Mouse (Mus musculus): ENCODE results near the gene 4933411K16Rik. TPM values are rescaled to one million over a fixed set of nuclear protein-coding genes. Genes with fewer than 3 reads are reported as not detected.

The 4933411K16Rik gene
- polyA plus RNA-seq, 1 experiment from 2014 or later: not detected

DNA sequence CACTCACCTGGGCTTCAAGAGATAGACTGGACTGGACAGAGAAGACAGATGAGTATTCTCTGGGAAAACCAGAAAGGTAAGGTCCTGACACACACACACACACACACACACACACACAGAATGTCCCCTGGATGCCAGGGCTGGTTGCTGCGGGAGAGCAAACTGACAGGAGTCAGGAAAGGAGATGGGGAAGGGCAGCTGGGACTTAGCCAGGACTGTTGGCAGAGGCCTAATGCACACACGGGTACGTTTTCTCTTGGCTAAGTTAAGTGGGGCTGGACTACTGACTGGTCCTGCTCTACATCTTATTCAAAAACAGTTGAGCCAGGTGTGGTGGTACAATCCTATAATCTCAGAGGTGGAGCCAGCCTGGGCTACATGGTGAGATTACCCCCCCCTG, 15.7 kb upstream of the 4933411K16Rik start:
- Histone ChIP-seq H3K4me2 (replicated peaks) (no peak overlapping the region), H3K36me3 (peaks cover 7% of the 10 kb centered on the region; the same call in 1 of the 2 replicates), H3K27ac (no peak overlapping the region), H3K9ac (no peak overlapping the region), H3K9me3 (no peaks in the 10 kb centered on the region), H3K4me3 (no peak overlapping the region), H3K27me3 (replicated peaks) (peaks cover 5% of the 10 kb centered on the region), H3K4me1 (0 out of 2 replicates have a peak, but pooled peaks cover 16% of the 10 kb centered on the region)
- 80% methylated on average over 3 of the region's 3 CpGs for WGBS
- no peak for ATAC-seq (ENCODE audit: low FRiP score, low read depth)

GRCm38 (mm10) chr19:42037167-42037702, 14.8 kb upstream of the 4933411K16Rik start:
- peaks cover 7% of the 10 kb centered on the region; the same call in 1 of the 2 replicates for H3K36me3 ChIP-seq
- 0 out of 2 replicates have a peak, but pooled peaks cover 16% of the 10 kb centered on the region for H3K4me1 ChIP-seq
- ATAC-seq (ENCODE audit: low FRiP score, low read depth): no peak
- H3K27me3 ChIP-seq (replicated peaks): peaks cover 5% of the 10 kb centered on the region
- H3K4me2 ChIP-seq (replicated peaks): no peak overlapping the region
- H3K9me3 ChIP-seq: no peaks in the 10 kb centered on the region
- H3K9ac ChIP-seq: no peak overlapping the region
- no peak overlapping the region for H3K27ac ChIP-seq
- WGBS: 83% methylated on average over 11 of the region's 11 CpGs
- H3K4me3 ChIP-seq: no peak overlapping the region

DNA sequence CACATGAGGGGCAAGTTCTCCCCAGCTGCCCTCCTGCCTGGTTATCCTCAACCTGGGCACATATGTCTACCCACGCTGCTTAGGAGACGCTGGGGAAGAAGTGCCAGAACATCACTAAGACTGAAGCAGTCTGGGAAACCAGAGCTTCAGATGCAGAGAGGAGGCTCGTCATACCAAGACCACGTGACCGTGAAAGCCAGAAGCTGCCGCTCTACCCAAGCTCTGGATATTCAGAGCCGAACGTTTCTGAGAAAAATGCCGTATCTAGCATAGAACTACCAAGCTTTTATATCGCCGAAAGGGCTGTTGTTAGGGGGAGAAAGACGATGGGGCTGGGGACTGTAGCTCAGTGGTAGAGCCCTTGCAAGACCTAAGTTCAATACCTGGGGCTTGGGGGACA, 13.7 kb upstream of the 4933411K16Rik start:
- ATAC-seq (ENCODE audit: low FRiP score, low read depth): no peak
- 0 out of 2 replicates have a peak, but pooled peaks cover 16% of the 10 kb centered on the region for H3K4me1 ChIP-seq
- H3K27ac ChIP-seq: no peak overlapping the region
- peaks cover 5% of the 10 kb centered on the region for H3K27me3 ChIP-seq (replicated peaks)
- H3K4me2 ChIP-seq (replicated peaks): no peak overlapping the region
- H3K36me3 ChIP-seq: peaks cover 7% of the 10 kb centered on the region; the same call in 1 of the 2 replicates
- H3K9me3 ChIP-seq: no peaks in the 10 kb centered on the region
- WGBS: 93% methylated on average over 12 of the region's 12 CpGs
- H3K4me3 ChIP-seq: no peak overlapping the region
- H3K9ac ChIP-seq: no peak overlapping the region

DNA sequence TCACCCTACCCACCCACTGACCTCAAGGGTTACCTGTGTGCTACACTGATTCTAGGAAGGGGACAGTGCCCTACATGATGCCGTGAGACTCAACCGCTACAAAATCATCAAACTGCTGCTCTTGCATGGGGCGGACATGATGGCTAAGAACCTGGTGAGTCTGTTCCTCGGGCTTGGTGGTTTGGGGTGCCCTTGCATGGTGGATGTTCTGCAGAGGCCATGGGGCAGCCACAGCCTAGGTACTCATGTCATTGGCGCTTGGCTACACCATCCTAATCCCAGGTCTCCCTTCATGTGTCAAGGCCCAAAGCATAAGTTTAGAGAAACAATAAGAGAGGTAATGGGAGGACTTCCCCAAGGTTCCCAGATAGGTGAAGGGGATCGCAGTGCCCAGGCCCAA, 8.1 kb upstream of the 4933411K16Rik start:
- WGBS: 93% methylated on average over 6 of the region's 6 CpGs
- no peak for ATAC-seq (ENCODE audit: low FRiP score, low read depth)

DNA sequence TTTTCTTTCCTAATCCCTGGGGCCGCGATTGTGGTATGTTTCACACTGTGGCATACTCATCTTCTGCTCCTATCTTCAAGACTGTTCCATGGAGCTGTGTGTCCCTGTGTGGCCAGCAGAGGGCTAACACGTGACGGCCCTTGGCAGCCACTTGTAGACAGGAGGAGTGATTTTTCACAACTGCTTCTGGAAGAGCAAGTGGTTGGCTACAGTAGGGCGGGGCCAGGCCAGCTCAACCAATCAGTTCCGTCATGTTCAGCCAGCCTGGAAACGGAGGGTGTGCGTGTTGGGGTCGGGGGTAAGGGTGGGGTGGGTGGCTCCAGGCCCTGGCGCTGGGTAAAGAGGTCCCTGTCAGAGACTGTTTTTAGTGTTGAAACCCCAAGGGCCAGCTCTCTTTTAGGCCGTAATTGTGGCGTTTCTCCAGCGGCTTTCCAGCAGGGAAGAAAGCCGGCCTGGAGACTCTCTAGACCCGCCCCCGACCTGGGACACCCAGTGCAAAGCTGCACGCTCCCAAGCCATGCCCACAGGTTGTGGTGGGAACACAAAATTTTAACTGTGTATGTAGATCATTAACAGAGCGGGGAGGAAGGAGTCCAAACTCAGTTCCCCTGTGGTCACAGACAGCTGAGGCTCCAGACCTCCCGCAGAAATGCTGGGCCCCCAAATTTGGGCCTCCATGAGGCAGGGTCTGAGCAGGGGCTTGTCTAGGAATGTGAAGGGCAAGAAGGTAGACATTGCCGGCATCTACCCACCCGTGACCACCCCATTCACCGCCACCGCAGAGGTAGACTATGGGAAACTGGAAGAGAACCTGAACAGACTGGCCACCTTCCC, 6.6 kb upstream of the 4933411K16Rik start, which contains the start of gene Hoga1:
Gene Hoga1, plus strand, starts transcription at position 342 of the 834 bp plus-strand sequence.
- no peak within 1 kb of the TSS for H3K27ac ChIP-seq
- H3K4me3 ChIP-seq: peak within 1 kb of the TSS; percentile 24
- peaks cover 2% of the 10 kb centered on the region; the same call in 1 of the 2 replicates for H3K27me3 ChIP-seq (replicated peaks)
- H3K9ac ChIP-seq: no peak within 1 kb of the TSS
- H3K9me3 ChIP-seq: no peaks in the 10 kb centered on the region
- 24% methylated on average over 23 of the region's 23 CpGs for WGBS
- H3K4me2 ChIP-seq (replicated peaks): peak within 1 kb of the TSS; percentile 54
- ATAC-seq (ENCODE audit: low FRiP score, low read depth): peak; percentile 76
- no peaks in the 10 kb centered on the region for H3K36me3 ChIP-seq
- no peaks in the 10 kb centered on the region for H3K4me1 ChIP-seq

More for the DNA sequence above, 8.1 kb upstream of the 4933411K16Rik start:
- H3K9me3 ChIP-seq: no peaks in the 10 kb centered on the region
- H3K4me2 ChIP-seq (replicated peaks): no peak overlapping the region
- H3K36me3 ChIP-seq: no peaks in the 10 kb centered on the region
- no peaks in the 10 kb centered on the region for H3K4me1 ChIP-seq
- H3K9ac ChIP-seq: no peak overlapping the region
- peaks cover 5% of the 10 kb centered on the region for H3K27me3 ChIP-seq (replicated peaks)
- no peak overlapping the region for H3K4me3 ChIP-seq
- H3K27ac ChIP-seq: no peak overlapping the region

DNA sequence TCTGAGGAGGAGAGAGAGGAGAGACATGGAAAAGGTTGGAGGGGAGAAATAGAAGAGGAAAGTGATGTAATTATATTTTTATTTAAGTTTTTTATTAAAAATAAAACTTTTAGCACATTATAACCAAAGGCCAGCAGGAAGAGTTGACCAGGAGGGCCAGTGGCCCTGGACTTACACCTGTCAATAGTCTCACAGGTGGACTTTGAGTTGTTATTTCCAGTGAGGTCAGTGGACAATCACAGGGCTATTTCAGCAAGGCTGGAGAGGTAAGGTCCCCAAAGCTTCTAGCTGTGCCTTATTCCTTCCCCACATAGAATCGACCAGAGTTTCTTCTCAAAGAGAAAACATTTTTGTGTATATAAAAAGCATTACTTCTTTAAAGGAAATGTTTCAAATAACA, 1.8 kb upstream of the 4933411K16Rik start:
- Histone ChIP-seq H3K27me3 (replicated peaks) (no peaks in the 10 kb centered on the region), H3K9me3 (no peaks in the 10 kb centered on the region), H3K36me3 (no peaks in the 10 kb centered on the region), H3K9ac (no peak overlapping the region), H3K4me1 (no peaks in the 10 kb centered on the region), H3K4me3 (no peak overlapping the region), H3K27ac (no peak overlapping the region), H3K4me2 (replicated peaks) (no peak overlapping the region)
- 82% methylated on average over 1 of the region's 1 CpGs for whole genome bisulfite sequencing
- ATAC-seq (ENCODE audit: low FRiP score, low read depth): no peak

- no peaks in the 10 kb centered on the region for H3K27me3 ChIP-seq (replicated peaks)
- 84% methylated on average over 3 of the region's 3 CpGs for WGBS
- H3K36me3 ChIP-seq: no peaks in the 10 kb centered on the region
- H3K9me3 ChIP-seq: no peaks in the 10 kb centered on the region
- H3K27ac ChIP-seq: no peak overlapping the region
- no peak overlapping the region for H3K4me3 ChIP-seq
- ATAC-seq (ENCODE audit: low FRiP score, low read depth): no peak
- no peak overlapping the region for H3K9ac ChIP-seq
- H3K4me2 ChIP-seq (replicated peaks): no peak overlapping the region
- H3K4me1 ChIP-seq: no peaks in the 10 kb centered on the region
These were observed 697 bp upstream of the 4933411K16Rik start for GRCm38 (mm10) chr19:42051351-42051750.

DNA sequence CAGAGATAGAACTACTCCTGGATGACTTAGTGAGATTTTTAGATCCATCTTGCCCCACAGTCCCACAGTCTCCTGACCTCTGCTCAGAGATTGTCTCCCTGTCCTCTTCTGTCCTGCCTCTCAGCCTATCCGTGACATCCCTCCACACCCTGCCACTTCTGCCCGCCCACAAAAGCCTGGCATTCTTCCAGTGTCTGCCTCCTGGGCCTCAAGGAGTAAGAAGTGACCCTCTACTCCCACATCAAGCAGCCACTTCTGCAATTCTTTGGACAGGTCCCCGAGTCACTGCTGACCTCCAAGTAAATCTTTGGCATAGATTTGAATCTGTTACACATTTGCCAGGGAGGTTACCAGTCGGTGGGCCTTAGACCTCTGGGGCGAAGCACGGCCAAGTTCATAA, 2.2 kb downstream of the 4933411K16Rik start:
- 87% methylated on average over 6 of the region's 6 CpGs for WGBS
- Histone ChIP-seq H3K4me3 (no peak overlapping the region), H3K36me3 (no peaks in the 10 kb centered on the region), H3K4me2 (replicated peaks) (no peak overlapping the region), H3K27me3 (replicated peaks) (no peaks in the 10 kb centered on the region), H3K27ac (no peak overlapping the region), H3K9ac (no peak overlapping the region), H3K4me1 (no peaks in the 10 kb centered on the region), H3K9me3 (no peaks in the 10 kb centered on the region)
- ATAC-seq (ENCODE audit: low FRiP score, low read depth): no peak

DNA sequence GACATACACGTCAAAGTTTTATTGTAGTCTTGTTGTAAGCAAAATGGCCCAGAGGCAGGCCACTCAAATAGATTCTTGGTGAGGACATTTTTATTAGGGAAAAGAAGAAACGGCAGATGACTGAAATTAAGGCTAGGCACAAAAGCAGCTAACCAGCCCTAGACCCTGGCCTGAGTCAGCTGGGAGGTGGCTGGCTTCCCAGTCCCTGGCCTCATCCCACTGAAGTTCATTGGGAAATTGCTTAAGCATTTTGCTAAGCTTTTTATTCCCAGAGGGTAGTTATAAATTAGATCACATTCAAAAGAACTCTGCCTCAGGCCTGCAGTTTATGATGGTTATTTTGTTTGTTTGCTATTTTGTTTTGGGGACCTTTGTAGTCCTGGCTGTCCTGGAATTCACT, 3.8 kb downstream of the 4933411K16Rik start:
- Histone ChIP-seq H3K27ac (no peak overlapping the region), H3K9ac (no peak overlapping the region), H3K4me3 (no peak overlapping the region), H3K4me2 (replicated peaks) (no peak overlapping the region), H3K36me3 (no peaks in the 10 kb centered on the region), H3K27me3 (replicated peaks) (no peaks in the 10 kb centered on the region), H3K4me1 (no peaks in the 10 kb centered on the region), H3K9me3 (no peaks in the 10 kb centered on the region)
- WGBS: 71% methylated on average over 2 of the region's 2 CpGs
- no peak for ATAC-seq (ENCODE audit: low FRiP score, low read depth)

GRCm38 (mm10) chr19:42056719-42057409, 4.8 kb downstream of the 4933411K16Rik start:
- Histone ChIP-seq H3K27ac (no peak overlapping the region), H3K36me3 (no peaks in the 10 kb centered on the region), H3K9ac (no peak overlapping the region), H3K27me3 (replicated peaks) (no peaks in the 10 kb centered on the region), H3K9me3 (no peaks in the 10 kb centered on the region), H3K4me1 (no peaks in the 10 kb centered on the region), H3K4me2 (replicated peaks) (no peak overlapping the region), H3K4me3 (no peak overlapping the region)
- ATAC-seq (ENCODE audit: low FRiP score, low read depth): no peak
- 83% methylated on average over 6 of the region's 6 CpGs for WGBS

DNA sequence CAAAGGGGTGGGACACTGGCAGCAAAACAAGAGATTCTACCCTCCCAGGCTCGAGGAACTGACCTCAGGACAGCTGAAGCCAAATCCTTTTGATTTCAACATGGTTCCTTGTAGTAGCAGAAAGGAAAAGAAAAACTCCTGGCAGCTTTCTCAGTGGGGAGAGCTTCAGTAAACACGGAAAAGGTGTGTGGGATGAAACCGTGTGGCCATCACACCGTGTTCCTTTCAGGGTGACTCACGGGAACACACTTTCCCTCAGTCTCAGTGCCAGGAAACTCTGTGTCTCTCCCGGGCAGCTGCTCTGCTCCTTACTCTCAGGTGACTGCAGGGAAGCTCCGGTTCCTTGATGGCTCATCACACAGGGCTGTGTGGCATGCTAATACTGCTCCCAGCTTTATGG, 6.4 kb downstream of the 4933411K16Rik start:
- no peak overlapping the region for H3K4me2 ChIP-seq (replicated peaks)
- H3K9ac ChIP-seq: no peak overlapping the region
- no peaks in the 10 kb centered on the region for H3K9me3 ChIP-seq
- no peak overlapping the region for H3K4me3 ChIP-seq
- H3K4me1 ChIP-seq: no peaks in the 10 kb centered on the region
- ATAC-seq (ENCODE audit: low FRiP score, low read depth): no peak
- H3K36me3 ChIP-seq: no peaks in the 10 kb centered on the region
- H3K27ac ChIP-seq: no peak overlapping the region
- no peaks in the 10 kb centered on the region for H3K27me3 ChIP-seq (replicated peaks)
- 77% methylated on average over 7 of the region's 7 CpGs for WGBS

GRCm38 (mm10) chr19:42061443-42061842, 9.4 kb downstream of the 4933411K16Rik start:
- H3K4me3 ChIP-seq: no peak overlapping the region
- no peak overlapping the region for H3K4me2 ChIP-seq (replicated peaks)
- H3K27ac ChIP-seq: no peak overlapping the region
- H3K4me1 ChIP-seq: no peaks in the 10 kb centered on the region
- no peak for ATAC-seq (ENCODE audit: low FRiP score, low read depth)
- no peaks in the 10 kb centered on the region for H3K36me3 ChIP-seq
- 91% methylated on average over 7 of the region's 7 CpGs for WGBS
- H3K9me3 ChIP-seq: no peaks in the 10 kb centered on the region
- H3K9ac ChIP-seq: no peak overlapping the region
- H3K27me3 ChIP-seq (replicated peaks): no peaks in the 10 kb centered on the region
